Mouse (Mus musculus) intestine, embryonic 15.5 days (tissue): ENCODE measurements around the gene Tecpr2. TPM values are rescaled to one million over a fixed set of nuclear protein-coding genes. Genes with fewer than 3 reads are reported as not detected.

ENCODE experiments used
- ATAC-seq: fragments of 200-750 bp; cut with Nextera tagmentation; 2 replicates; pipeline ENCODE4 v1.8.0; 2017; ENCODE audit warnings: moderate TSS enrichment, moderate library complexity
- H3K27ac ChIP-seq: fragments of 300-500 bp; sonication (generic); 2 replicates; pipeline ENCODE4 v1.5.1; 2015; ENCODE audit warnings: mild to moderate bottlenecking, inconsistent platforms
- H3K27me3 ChIP-seq: fragments of 300-500 bp; sonication (generic); replicated peaks from 2 replicates; pipeline ENCODE4 v1.6.1; 2015; ENCODE audit warnings: inconsistent platforms
- H3K36me3 ChIP-seq: fragments of 300-500 bp; sonication (generic); 2 replicates; pipeline ENCODE4 v1.6.1; 2015; ENCODE audit warnings: inconsistent platforms
- H3K4me1 ChIP-seq: fragments of 300-500 bp; sonication (generic); replicated peaks from 2 replicates; pipeline ENCODE4 v1.6.1; 2015; ENCODE audit warnings: inconsistent platforms
- H3K4me2 ChIP-seq: fragments of 300-500 bp; sonication (generic); replicated peaks from 2 replicates; pipeline ENCODE4 v1.6.1; 2015; ENCODE audit warnings: mild to moderate bottlenecking, inconsistent platforms
- H3K4me3 ChIP-seq: fragments of 300-500 bp; sonication (generic); replicated peaks from 2 replicates; pipeline ENCODE4 v1.5.1; 2015; ENCODE audit warnings: inconsistent platforms
- H3K9ac ChIP-seq: fragments of 300-500 bp; sonication (generic); 2 replicates; pipeline ENCODE4 v1.6.1; 2015; ENCODE audit warnings: inconsistent platforms
- H3K9me3 ChIP-seq: fragments of 300-500 bp; sonication (generic); 2 replicates; pipeline ENCODE4 v1.6.1; 2016; ENCODE audit warnings: inconsistent platforms
- WGBS: fragments of 180-500 bp; shearing (Covaris S2); methylation state at CpG from one replicate; pipeline ENCODE4 v1.1.7; 2015; 5-methylcytosine and 5-hydroxymethylcytosine counted together
- polyA plus RNA-seq: library from polyadenylated mRNA; unstranded; fragments of >200 nt; fragmentation: Nextera tagmentation; extraction: Ambion mirVana; gene quantifications from 2 replicates; pipeline ENCODE4 v1.2.1, GENCODE M21; 2015

The Tecpr2 gene
- polyA plus RNA-seq, 1 experiment from 2014 or later, result 3.1 TPM

GRCm38 (mm10) chr12:111000956-111001355 is 111.9 kb downstream of the Tecpr2 start:
- Histone ChIP-seq H3K27ac (no peak overlapping the region), H3K36me3 (no peaks in the 10 kb centered on the region), H3K4me3 (no peak overlapping the region), H3K4me2 (no peak overlapping the region), H3K9ac (no peak overlapping the region), H3K9me3 (no peaks in the 10 kb centered on the region), H3K4me1 (peaks cover 7% of the 10 kb centered on the region), H3K27me3 (no peaks in the 10 kb centered on the region)
- WGBS, result 93% methylated on average over 7 of the region's 7 CpGs
- ATAC-seq, result no peak

GRCm38 (mm10) chr12:111004142-111004541 is 115.1 kb downstream of the Tecpr2 start:
- WGBS, result 68% methylated on average over 9 of the region's 9 CpGs
- ATAC-seq, result no peak

GRCm38 (mm10) chr12:111005803-111006202 is 116.7 kb downstream of the Tecpr2 start:
- H3K27ac ChIP-seq, result peak overlapping the region; percentile 93
- WGBS, result 62% methylated on average over 6 of the region's 6 CpGs

More at GRCm38 (mm10) chr12:111004142-111004541, 115.1 kb downstream of the Tecpr2 start:
- no peaks in the 10 kb centered on the region for H3K9me3 ChIP-seq
- H3K27ac ChIP-seq, result no peak overlapping the region
- H3K27me3 ChIP-seq, result no peaks in the 10 kb centered on the region
- H3K4me2 ChIP-seq, result no peak overlapping the region
- no peaks in the 10 kb centered on the region for H3K36me3 ChIP-seq
- H3K9ac ChIP-seq, result no peak overlapping the region
- peaks cover 37% of the 10 kb centered on the region for H3K4me1 ChIP-seq
- no peak overlapping the region for H3K4me3 ChIP-seq

GRCm38 (mm10) chr12:111006339-111006738 is 117.3 kb downstream of the Tecpr2 start:
- Histone ChIP-seq H3K9ac (no peak overlapping the region), H3K9me3 (no peaks in the 10 kb centered on the region), H3K4me1 (peaks cover 47% of the 10 kb centered on the region), H3K4me2 (no peak overlapping the region), H3K27me3 (no peaks in the 10 kb centered on the region), H3K27ac (peak overlapping the region; percentile 93), H3K36me3 (no peaks in the 10 kb centered on the region), H3K4me3 (no peak overlapping the region)
- 35% methylated on average over 5 of the region's 5 CpGs for WGBS
- peak; percentile 46 for ATAC-seq

More at GRCm38 (mm10) chr12:111005803-111006202, 116.7 kb downstream of the Tecpr2 start:
- peak; percentile 21 for ATAC-seq
- Histone ChIP-seq H3K9ac (no peak overlapping the region), H3K9me3 (no peaks in the 10 kb centered on the region), H3K4me3 (no peak overlapping the region), H3K27me3 (no peaks in the 10 kb centered on the region), H3K36me3 (no peaks in the 10 kb centered on the region), H3K4me2 (no peak overlapping the region), H3K4me1 (peaks cover 47% of the 10 kb centered on the region)

GRCm38 (mm10) chr12:111007134-111008103 is 118.4 kb downstream of the Tecpr2 start:
- H3K27ac ChIP-seq, result peak overlapping the region; percentile 93
- H3K4me1 ChIP-seq, result peaks cover 47% of the 10 kb centered on the region
- H3K9ac ChIP-seq, result no peak overlapping the region
- peak; percentile 84 for ATAC-seq
- 0 out of 2 replicates have a peak overlapping the region, but pooled peaks have one; percentile 13 for H3K4me2 ChIP-seq
- 43% methylated on average over 14 of the region's 14 CpGs for WGBS
- no peak overlapping the region for H3K4me3 ChIP-seq
- H3K36me3 ChIP-seq, result no peaks in the 10 kb centered on the region
- H3K27me3 ChIP-seq, result no peaks in the 10 kb centered on the region
- H3K9me3 ChIP-seq, result no peaks in the 10 kb centered on the region

- H3K4me2 ChIP-seq, result peak overlapping the region; percentile 37
- H3K9me3 ChIP-seq, result no peaks in the 10 kb centered on the region
- 43% methylated on average over 11 of the region's 11 CpGs for WGBS
- H3K27me3 ChIP-seq, result no peaks in the 10 kb centered on the region
- H3K36me3 ChIP-seq, result no peaks in the 10 kb centered on the region
- no peak overlapping the region for H3K4me3 ChIP-seq
- H3K9ac ChIP-seq, result no peak overlapping the region
- peak; percentile 72 for ATAC-seq
- H3K4me1 ChIP-seq, result peaks cover 47% of the 10 kb centered on the region
- peak overlapping the region; percentile 93 for H3K27ac ChIP-seq
These were observed 119.7 kb downstream of the Tecpr2 start for GRCm38 (mm10) chr12:111008500-111009490.

GRCm38 (mm10) chr12:111009615-111010257 is 120.7 kb downstream of the Tecpr2 start:
- 67% methylated on average over 6 of the region's 6 CpGs for WGBS
- Histone ChIP-seq H3K9me3 (no peaks in the 10 kb centered on the region), H3K36me3 (no peaks in the 10 kb centered on the region), H3K27me3 (no peaks in the 10 kb centered on the region), H3K4me3 (no peak overlapping the region), H3K27ac (peak overlapping the region; percentile 93), H3K4me2 (no peak overlapping the region), H3K4me1 (peaks cover 47% of the 10 kb centered on the region), H3K9ac (no peak overlapping the region)
- no peak for ATAC-seq

GRCm38 (mm10) chr12:111016807-111017206 is 127.7 kb downstream of the Tecpr2 start:
- Histone ChIP-seq H3K4me3 (no peak overlapping the region), H3K27me3 (no peaks in the 10 kb centered on the region), H3K9me3 (no peaks in the 10 kb centered on the region), H3K27ac (no peak overlapping the region), H3K9ac (no peak overlapping the region), H3K4me1 (0 out of 2 replicates have a peak, but pooled peaks cover 3% of the 10 kb centered on the region), H3K4me2 (no peak overlapping the region), H3K36me3 (no peaks in the 10 kb centered on the region)
- 85% methylated on average over 3 of the region's 3 CpGs for WGBS
- ATAC-seq, result no peak

- no peaks in the 10 kb centered on the region for H3K36me3 ChIP-seq
- WGBS, result 88% methylated on average over 11 of the region's 11 CpGs
- no peak overlapping the region for H3K4me3 ChIP-seq
- H3K4me1 ChIP-seq, result 0 out of 2 replicates have a peak, but pooled peaks cover 3% of the 10 kb centered on the region
- H3K27me3 ChIP-seq, result no peaks in the 10 kb centered on the region
- no peak overlapping the region for H3K4me2 ChIP-seq
- H3K9ac ChIP-seq, result no peak overlapping the region
- H3K27ac ChIP-seq, result no peak overlapping the region
- no peak for ATAC-seq
- no peaks in the 10 kb centered on the region for H3K9me3 ChIP-seq
These were observed 129.0 kb downstream of the Tecpr2 start for GRCm38 (mm10) chr12:111018068-111018467.

GRCm38 (mm10) chr12:111019086-111019485 is 130.0 kb downstream of the Tecpr2 start:
- Histone ChIP-seq H3K4me2 (no peak overlapping the region), H3K27ac (no peak overlapping the region), H3K9ac (no peak overlapping the region), H3K27me3 (no peaks in the 10 kb centered on the region), H3K9me3 (no peaks in the 10 kb centered on the region), H3K4me1 (0 out of 2 replicates have a peak, but pooled peaks cover 3% of the 10 kb centered on the region), H3K4me3 (no peak overlapping the region), H3K36me3 (no peaks in the 10 kb centered on the region)
- WGBS, result 90% methylated on average over 2 of the region's 2 CpGs
- no peak for ATAC-seq

GRCm38 (mm10) chr12:111021138-111021537 is 132.1 kb downstream of the Tecpr2 start:
- no peak overlapping the region for H3K9ac ChIP-seq
- H3K27ac ChIP-seq, result no peak overlapping the region
- no peaks in the 10 kb centered on the region for H3K27me3 ChIP-seq
- no peak overlapping the region for H3K4me3 ChIP-seq
- no peaks in the 10 kb centered on the region for H3K36me3 ChIP-seq
- no peaks in the 10 kb centered on the region for H3K9me3 ChIP-seq
- no peak overlapping the region for H3K4me2 ChIP-seq
- H3K4me1 ChIP-seq, result 0 out of 2 replicates have a peak, but pooled peaks cover 3% of the 10 kb centered on the region
- WGBS, result 38% methylated on average over 1 of the region's 1 CpGs
- ATAC-seq, result no peak
